ENCODE assay signal across 21 mouse cellular contexts in genomic region chr3:128280626-128281025, GRCm38 (mm10).
DNase-seq lines count a peak whose midpoint lies in the region; ATAC-seq and TF ChIP-seq lines count a peak whose summit lies in the region.
"Had no signal": no experiment of that assay in that cellular context is flagged by ENCODE, and none has a peak within 500 bp of the region (broad histone marks: within the 10 kb centered on the region; RNA-seq: fewer than 3 reads in every experiment).

No protein-coding gene starts in this region.

- peaks cover 8% of the 10 kb centered on the region; the same call in 1 of the 2 replicates for H3K4me1 ChIP-seq in embryonic facial prominence, embryonic 13.5 days
- no peaks in the 10 kb centered on the region for H3K4me1 ChIP-seq in embryonic facial prominence, embryonic 10.5 days
- H3K4me1 ChIP-seq in liver, adult 2 months (ENCODE audit: control insufficient read depth, insufficient read depth, low read length) = no peaks in the 10 kb centered on the region
- H3K4me1 ChIP-seq in liver, embryonic 12.5 days = no peaks in the 10 kb centered on the region
- H3K4me1 ChIP-seq in embryonic facial prominence, embryonic 15.5 days = peaks cover 11% of the 10 kb centered on the region; the same call in 1 of the 2 replicates
- H3K4me1 ChIP-seq: forebrain, embryonic 12.5 days; hindbrain, embryonic 12.5 days had no signal

- H3K36me3 ChIP-seq in embryonic facial prominence, embryonic 13.5 days = no peaks in the 10 kb centered on the region
- H3K36me3 ChIP-seq in embryonic facial prominence, embryonic 10.5 days (replicated peaks) = no peaks in the 10 kb centered on the region
- H3K36me3 ChIP-seq in liver, adult 2 months (ENCODE audit: control insufficient read depth, insufficient read depth, low read length) = no peaks in the 10 kb centered on the region
- no peaks in the 10 kb centered on the region for H3K36me3 ChIP-seq in liver, embryonic 12.5 days
- H3K36me3 ChIP-seq in embryonic facial prominence, embryonic 15.5 days = no peaks in the 10 kb centered on the region
- H3K36me3 ChIP-seq: forebrain, embryonic 12.5 days; heart, embryonic 10.5 days; hindbrain, embryonic 12.5 days had no signal

- no peak for TF ChIP-seq CTCF in liver, adult 2 months (IDR thresholded peaks at IDR 0.05; ENCODE audit: low read depth, low read length)

- WGBS in embryonic facial prominence, embryonic 13.5 days = 91% methylated on average over 4 of the region's 4 CpGs
- WGBS in embryonic facial prominence, embryonic 10.5 days = 95% methylated on average over 4 of the region's 4 CpGs
- WGBS in liver, adult 2 months = 91% methylated on average over 4 of the region's 4 CpGs
- WGBS in liver, embryonic 12.5 days (ENCODE audit: insufficient replicate concordance) = 83% methylated on average over 4 of the region's 4 CpGs
- WGBS in embryonic facial prominence, embryonic 15.5 days = 89% methylated on average over 4 of the region's 4 CpGs

- no peaks in the 10 kb centered on the region for H3K9me3 ChIP-seq in embryonic facial prominence, embryonic 13.5 days
- H3K9me3 ChIP-seq in embryonic facial prominence, embryonic 10.5 days = no peaks in the 10 kb centered on the region
- H3K9me3 ChIP-seq in liver, embryonic 12.5 days (replicated peaks) = no peaks in the 10 kb centered on the region
- H3K9me3 ChIP-seq in embryonic facial prominence, embryonic 15.5 days (replicated peaks) = no peaks in the 10 kb centered on the region
- H3K9me3 ChIP-seq: forebrain, embryonic 12.5 days; heart, embryonic 10.5 days; hindbrain, embryonic 12.5 days had no signal

- H3K9ac ChIP-seq in embryonic facial prominence, embryonic 13.5 days = no peak overlapping the region
- H3K9ac ChIP-seq in liver, adult 2 months (ENCODE audit: low read depth, low read length) = no peak overlapping the region
- no peak overlapping the region for H3K9ac ChIP-seq in liver, embryonic 12.5 days
- H3K9ac ChIP-seq in embryonic facial prominence, embryonic 15.5 days = no peak overlapping the region
- H3K9ac ChIP-seq: forebrain, embryonic 12.5 days; hindbrain, embryonic 12.5 days had no signal

- no peaks in the 10 kb centered on the region for H3K27me3 ChIP-seq in embryonic facial prominence, embryonic 13.5 days
- H3K27me3 ChIP-seq in embryonic facial prominence, embryonic 10.5 days (replicated peaks; ENCODE audit: low read depth, poor library complexity, severe bottlenecking) = no peaks in the 10 kb centered on the region
- no peaks in the 10 kb centered on the region; the same call in 1 of the 2 replicates for H3K27me3 ChIP-seq in liver, adult 2 months (ENCODE audit: control insufficient read depth, insufficient read depth, low read length)
- H3K27me3 ChIP-seq in liver, embryonic 12.5 days (replicated peaks) = no peaks in the 10 kb centered on the region
- no peaks in the 10 kb centered on the region for H3K27me3 ChIP-seq in embryonic facial prominence, embryonic 15.5 days
- H3K27me3 ChIP-seq: forebrain, embryonic 12.5 days; hindbrain, embryonic 12.5 days had no signal

- no peak overlapping the region for H3K4me2 ChIP-seq in embryonic facial prominence, embryonic 13.5 days
- no peak overlapping the region for H3K4me2 ChIP-seq in liver, embryonic 12.5 days
- H3K4me2 ChIP-seq in embryonic facial prominence, embryonic 15.5 days (replicated peaks) = no peak overlapping the region
- H3K4me2 ChIP-seq: forebrain, embryonic 12.5 days; hindbrain, embryonic 12.5 days had no signal

- H3K79me2 ChIP-seq in liver, adult 2 months (ENCODE audit: control insufficient read depth, insufficient read depth, low read length) = no peaks in the 10 kb centered on the region

- H3K27ac ChIP-seq in embryonic facial prominence, embryonic 13.5 days = 0 out of 2 replicates have a peak overlapping the region, but pooled peaks have one; percentile 44
- no peak overlapping the region for H3K27ac ChIP-seq in embryonic facial prominence, embryonic 10.5 days (replicated peaks)
- H3K27ac ChIP-seq in liver, adult 2 months (replicated peaks; ENCODE audit: insufficient read depth, low read depth, low read length) = no peak overlapping the region
- no peak overlapping the region for H3K27ac ChIP-seq in liver, embryonic 12.5 days
- peak overlapping the region; percentile 44; the same call in 1 of the 2 replicates for H3K27ac ChIP-seq in embryonic facial prominence, embryonic 15.5 days (replicated peaks)
- H3K27ac ChIP-seq: forebrain, embryonic 12.5 days; heart, embryonic 10.5 days; hindbrain, embryonic 12.5 days had no signal

- no peak overlapping the region for H3K4me3 ChIP-seq in embryonic facial prominence, embryonic 13.5 days
- no peak overlapping the region for H3K4me3 ChIP-seq in embryonic facial prominence, embryonic 10.5 days
- no peak overlapping the region for H3K4me3 ChIP-seq in liver, adult 2 months (ENCODE audit: insufficient read depth, low read depth, low read length)
- no peak overlapping the region for H3K4me3 ChIP-seq in liver, embryonic 12.5 days
- no peak overlapping the region for H3K4me3 ChIP-seq in embryonic facial prominence, embryonic 15.5 days (replicated peaks)
- H3K4me3 ChIP-seq: forebrain, embryonic 12.5 days; heart, embryonic 10.5 days; hindbrain, embryonic 12.5 days had no signal

- ATAC-seq in embryonic facial prominence, embryonic 13.5 days (ENCODE audit: insufficient number of reproducible peaks, insufficient read depth, low FRiP score, low TSS enrichment, low read depth) = no peak
- ATAC-seq in liver, embryonic 12.5 days = no peak
- ATAC-seq in embryonic facial prominence, embryonic 15.5 days (ENCODE audit: insufficient number of reproducible peaks, low FRiP score, low TSS enrichment, low read depth) = no peak
- ATAC-seq in megakaryocyte, adult 5-6 weeks (ENCODE audit: poor library complexity, severe bottlenecking) = no peak
- ATAC-seq: forebrain, embryonic 16.5 days; hindbrain, embryonic 16.5 days; inflammation-experienced regulatory T-cells, adult 6 months; intestine, postnatal 0 days had no signal

- DNase-seq in adrenal gland, adult 2 months = peak; percentile 6
- no peak for DNase-seq in adrenal gland, postnatal 4 days (ENCODE audit: low spot score in 2 of 2)
- DNase-seq in embryonic facial prominence, embryonic 10.5 days (ENCODE audit: low spot score) = no peak
- DNase-seq in liver, adult 2 months (ENCODE audit: extremely low read depth, low read depth, low spot score) = peak; percentile 9
- DNase-seq: cerebellum, adult 18-20 months; cerebellum, adult 9-11 months; gastrocnemius, postnatal 10 days; heart, adult 18-20 months; heart, postnatal 10 days; heart, postnatal 4 days had no signal

- TF ChIP-seq POLR2A in liver, adult 2 months (IDR thresholded peaks at IDR 0.05; ENCODE audit: extremely low read depth, insufficient read depth, low read length) = no peak

Comparison
In these comparisons a context has a peak if more than half of its experiments do, and no peak if none do; other contexts are left out.
1. DNase-seq: peak in adrenal gland, adult 2 months (single experiment) and liver, adult 2 months (single experiment); none in adrenal gland, postnatal 4 days (0 of 2) and embryonic facial prominence, embryonic 10.5 days (single experiment).
2. H3K27ac ChIP-seq: peak in embryonic facial prominence, embryonic 13.5 days (single experiment) and embryonic facial prominence, embryonic 15.5 days (single experiment); none in embryonic facial prominence, embryonic 10.5 days (single experiment), liver, adult 2 months (single experiment) and liver, embryonic 12.5 days (single experiment).